Mouse (Mus musculus): ENCODE measurements around the gene Nkx6-1. TPM values are rescaled to one million over a fixed set of nuclear protein-coding genes. Genes with fewer than 3 reads are reported as not detected.

The Nkx6-1 gene
- total RNA-seq, 2 experiments from 2014 or later: 0.10 to 0.12 TPM

DNA sequence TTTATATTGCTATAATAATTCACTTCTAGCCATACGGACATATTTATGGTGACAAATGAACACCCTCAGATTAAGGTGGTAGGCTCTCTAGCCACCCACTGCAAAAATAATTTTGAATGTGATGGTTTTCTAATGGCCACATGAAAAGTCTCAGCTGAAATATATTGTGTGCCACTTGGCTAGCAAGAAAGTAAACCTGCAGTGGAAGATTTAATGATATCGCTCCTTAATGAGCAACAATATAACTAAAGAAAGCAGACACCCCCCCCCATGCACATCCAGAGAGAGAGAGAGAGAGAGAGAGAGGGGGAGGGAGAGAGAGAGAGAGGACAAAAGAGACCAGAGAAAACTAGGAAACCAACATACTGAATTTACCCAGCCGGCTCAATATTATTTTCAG is 4.1 kb downstream of the Nkx6-1 start:
- DNase-seq: no peak
- intact Hi-C loops (cut with DNase I): no loop called here

DNA sequence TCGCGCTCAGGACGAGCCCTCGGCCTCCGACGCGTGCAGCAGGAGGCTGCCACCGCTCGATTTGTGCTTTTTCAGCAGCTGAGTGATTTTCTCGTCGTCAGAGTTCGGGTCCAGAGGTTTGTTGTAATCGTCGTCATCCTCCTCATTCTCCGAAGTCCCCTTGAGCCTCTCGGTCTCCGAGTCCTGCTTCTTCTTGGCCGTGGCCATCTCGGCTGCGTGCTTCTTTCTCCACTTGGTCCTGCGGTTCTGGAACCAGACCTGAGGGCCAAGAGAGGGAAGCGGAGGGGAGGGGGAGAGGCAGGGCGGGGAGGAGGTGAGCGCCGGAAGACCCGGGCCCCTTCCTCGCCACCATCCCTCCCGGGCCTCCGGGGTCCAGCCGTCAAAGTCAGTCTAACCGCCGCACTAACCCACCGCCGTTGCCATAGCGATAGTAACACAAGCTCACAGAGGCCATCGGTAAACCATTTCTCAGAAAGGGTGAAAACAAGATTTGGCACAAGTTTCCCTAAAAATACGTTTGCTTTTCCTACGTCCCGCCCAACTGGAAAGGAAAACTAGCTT is 5.3 kb downstream of the Nkx6-1 start:
- peak; percentile 18 to 20 for DNase-seq

GRCm38 (mm10) chr5:101658984-101659290 is 5.9 kb downstream of the Nkx6-1 start:
- peak in 1 of 2 experiments; percentile 24 for DNase-seq
- intact Hi-C loops (cut with DNase I): no loop called here

More for the DNA sequence above, 5.3 kb downstream of the Nkx6-1 start:
- intact Hi-C loops (cut with DNase I): no loop called here

DNA sequence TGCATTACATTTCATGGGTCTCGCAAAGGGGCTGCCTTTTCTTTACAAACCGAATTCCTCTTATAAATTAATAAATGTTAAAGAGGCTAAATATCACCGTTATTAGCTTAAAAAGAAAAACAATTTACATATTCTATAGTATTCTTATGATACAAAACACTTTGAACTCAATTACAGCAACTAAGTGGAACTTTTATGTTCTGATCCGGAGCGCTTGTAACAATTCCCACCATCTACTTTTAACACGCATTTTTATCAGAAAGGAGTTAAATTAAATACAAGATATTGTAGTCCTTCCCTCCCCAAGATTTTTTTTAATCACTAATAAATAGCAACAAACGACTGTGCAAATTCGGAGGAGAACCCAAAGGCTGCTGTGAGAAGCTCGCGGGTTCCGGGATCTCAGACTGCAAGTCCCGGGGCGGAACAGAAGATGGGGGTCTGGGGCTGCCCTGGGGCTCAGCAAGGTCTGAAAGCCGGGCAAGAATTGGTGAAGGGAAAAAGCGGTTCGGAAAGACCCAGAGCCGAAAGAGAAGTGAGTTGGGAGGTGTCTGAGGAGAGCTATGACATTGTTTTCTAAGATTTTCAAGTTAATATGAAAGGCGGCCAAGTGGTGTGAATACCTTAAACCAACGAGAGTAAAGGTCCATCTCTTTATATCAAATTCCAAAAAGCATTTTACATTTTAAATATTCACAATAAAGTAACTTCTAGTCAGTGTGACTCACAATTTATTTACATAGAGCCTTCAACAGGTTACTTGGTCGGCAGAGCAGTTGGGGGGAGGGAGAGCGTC is 6.4 kb downstream of the Nkx6-1 start:
- DNase-seq: peak; percentile 29 to 44
- intact Hi-C loops (cut with DNase I): no loop called here

- intact Hi-C loops (cut with DNase I): no loop called here
- no peak for DNase-seq
Observed at GRCm38 (mm10) chr5:101657698-101658097, 7.1 kb downstream of the Nkx6-1 start.

- no peak for DNase-seq
- intact Hi-C loops (cut with DNase I): no loop called here
Observed at GRCm38 (mm10) chr5:101656107-101656506, 8.7 kb downstream of the Nkx6-1 start.

- intact Hi-C loops (cut with DNase I): no loop called here
Observed at GRCm38 (mm10) chr5:101655418-101655817, 9.4 kb downstream of the Nkx6-1 start.

DNA sequence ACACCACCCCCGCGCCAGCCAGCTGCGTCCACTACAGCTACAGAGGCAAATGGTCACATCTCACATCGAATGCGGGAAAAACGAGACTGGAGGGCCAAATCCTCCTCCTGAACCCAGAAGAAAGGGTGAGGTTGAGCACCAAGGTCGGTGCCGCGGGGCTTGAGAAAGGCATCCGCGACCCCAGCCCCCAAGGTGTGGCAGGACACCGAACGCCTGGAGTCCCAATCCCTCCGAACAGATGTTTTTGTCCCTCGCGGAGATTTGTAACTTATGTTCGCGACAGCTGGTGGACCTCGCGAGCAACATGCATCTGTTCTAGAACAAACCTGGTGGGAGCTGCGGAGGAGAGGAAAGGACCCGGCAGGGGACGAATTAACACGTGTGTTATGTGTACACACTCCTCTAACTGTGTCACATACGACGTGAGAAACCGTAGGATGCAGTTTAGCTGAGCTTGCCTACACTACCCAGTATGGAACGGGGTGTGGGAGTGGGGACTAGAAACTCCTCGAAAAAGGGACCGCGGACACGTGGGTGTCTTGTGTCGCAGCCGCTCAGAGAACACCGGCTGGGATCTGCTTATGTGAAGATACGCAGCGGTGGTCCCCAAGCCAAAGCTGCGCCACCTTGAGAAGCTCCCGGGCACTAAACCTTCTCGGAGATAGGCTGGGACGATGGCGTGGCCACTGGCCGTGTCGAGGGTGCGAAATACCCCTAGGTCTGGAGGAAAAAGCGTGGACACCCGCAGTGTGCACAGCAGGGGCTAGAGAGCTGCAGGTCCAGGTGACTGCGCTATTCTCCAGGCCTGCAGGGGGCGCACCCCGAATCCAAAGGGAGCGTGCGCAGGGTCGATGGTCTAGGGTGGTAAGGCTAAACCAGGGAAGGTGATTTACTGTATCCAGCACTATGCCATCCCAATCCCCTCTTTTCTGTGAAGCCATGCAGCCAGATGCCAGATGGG is 16.8 kb downstream of the Nkx6-1 start:
- intact Hi-C loops (cut with DNase I): no loop called here
- no peak for DNase-seq

More at GRCm38 (mm10) chr5:101655418-101655817, 9.4 kb downstream of the Nkx6-1 start:
- DNase-seq: no peak

DNA sequence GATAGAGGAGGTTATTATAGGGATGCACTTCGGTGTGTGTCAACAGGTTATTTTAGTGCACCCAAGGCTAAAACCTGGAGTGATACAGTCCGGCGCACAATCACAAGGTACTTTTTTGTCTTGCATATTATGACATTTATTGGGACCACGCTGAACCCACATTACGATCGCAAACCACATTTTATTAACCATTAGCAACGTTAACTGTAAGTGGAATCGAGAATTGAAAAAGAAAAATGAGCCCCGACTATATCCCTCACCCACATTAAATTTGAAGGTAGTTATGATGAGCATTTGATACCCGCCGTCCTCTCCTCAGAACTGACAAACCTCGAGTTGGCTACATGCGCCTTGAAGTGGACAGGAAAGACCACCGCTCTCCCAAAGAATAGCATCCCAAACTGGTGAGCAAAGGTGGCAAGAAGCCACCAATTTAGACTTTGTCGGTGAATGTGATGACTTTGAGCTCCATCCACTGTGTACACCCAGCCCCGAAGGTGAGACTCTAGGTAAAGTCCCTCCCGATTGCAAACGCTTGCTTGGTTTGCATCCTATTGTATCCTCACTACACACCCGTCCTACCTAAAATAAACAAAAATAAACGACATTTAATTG is 17.7 kb downstream of the Nkx6-1 start:
- no peak for DNase-seq
- intact Hi-C loops (cut with DNase I): no loop called here

- intact Hi-C loops (cut with DNase I): no loop called here
- no peak for DNase-seq
Observed at GRCm38 (mm10) chr5:101645071-101645470, 19.7 kb downstream of the Nkx6-1 start.

- intact Hi-C loops (cut with DNase I): no loop called here
- DNase-seq: no peak
Observed at GRCm38 (mm10) chr5:101638101-101638500, 26.7 kb downstream of the Nkx6-1 start.

Other genes with a start within 250 kb of the Nkx6-1 start
- 1 to 10 TPM; 4.5 to 5.3 TPM for gene Cds1, start 100.1 kb upstream of the Nkx6-1 start, total RNA-seq (2021)